Mouse (Mus musculus) testis, adult 2 months (tissue): Measurements from ENCODE around the gene Cfap57.

Source experiments
- CTCF ChIP-seq: fragments of 200-500 bp; IDR thresholded peaks from 2 replicates; pipeline ENCODE4 v1.5.1; 2012; ENCODE audit warnings: low read depth, mild to moderate bottlenecking, inconsistent platforms, low read length, moderate library complexity; ENCODE audit not compliant: control insufficient read depth, insufficient read depth, insufficient replicate concordance
- POLR2A ChIP-seq: fragments of 200-500 bp; IDR thresholded peaks from 2 replicates; pipeline ENCODE4 v1.6.1; 2012; ENCODE audit warnings: low read depth, mild to moderate bottlenecking, inconsistent platforms, low read length, moderate library complexity; ENCODE audit not compliant: control insufficient read depth

GRCm38 (mm10) chr4:118532663-118533062, 87.9 kb downstream of the Cfap57 start:
- no peak for TF ChIP-seq CTCF
- no peak for TF ChIP-seq POLR2A
